Mouse (Mus musculus) brain, adult 2 months (tissue): ENCODE results near the gene Casp6.

Experiments used
- DNase-seq: peaks from one replicate; pipeline ENCODE4 v3.0.0; 2011; ENCODE audit warnings: low read depth, low spot score

Gene Casp6

DNA sequence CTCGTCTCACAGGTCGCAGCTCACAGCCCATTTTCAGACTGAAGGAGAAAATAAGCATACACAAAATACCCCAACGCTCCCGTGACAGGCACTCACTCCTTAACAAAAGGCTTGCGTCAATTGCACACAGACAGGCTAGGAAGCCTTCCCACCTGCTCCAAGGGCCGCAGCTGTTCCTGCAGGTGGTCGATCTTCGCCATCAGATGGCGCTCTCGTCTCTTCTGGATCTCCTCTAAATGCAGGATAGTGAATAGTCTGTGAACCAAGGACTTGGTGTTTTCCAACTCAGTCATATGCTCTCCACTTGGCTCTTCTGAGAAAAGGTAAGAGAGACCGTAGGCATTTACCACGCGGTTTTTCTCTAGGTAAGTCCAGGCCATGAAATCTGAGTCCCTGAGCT lies 17.2 kb downstream of the Casp6 start:
- DNase-seq, result peak; percentile 88

DNA sequence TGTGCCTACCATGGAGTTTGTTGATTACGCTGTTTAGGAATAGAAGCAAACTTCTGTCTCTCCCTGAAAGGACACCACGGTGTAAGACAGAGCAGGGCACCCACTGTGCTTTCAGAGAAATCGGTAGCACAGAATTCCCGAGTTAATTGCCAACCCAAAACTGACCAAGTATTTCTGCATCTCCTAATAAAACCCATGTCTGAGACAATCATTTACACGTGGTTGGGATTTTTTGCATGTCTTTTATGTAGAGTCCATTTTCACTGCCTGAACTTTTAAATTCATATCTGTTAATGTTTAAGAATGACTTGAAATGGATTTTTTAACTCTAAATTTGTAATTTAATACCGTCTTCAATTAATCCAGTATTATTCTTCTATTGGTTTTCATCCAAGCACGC lies 22.4 kb downstream of the Casp6 start:
- DNase-seq, result no peak

DNA sequence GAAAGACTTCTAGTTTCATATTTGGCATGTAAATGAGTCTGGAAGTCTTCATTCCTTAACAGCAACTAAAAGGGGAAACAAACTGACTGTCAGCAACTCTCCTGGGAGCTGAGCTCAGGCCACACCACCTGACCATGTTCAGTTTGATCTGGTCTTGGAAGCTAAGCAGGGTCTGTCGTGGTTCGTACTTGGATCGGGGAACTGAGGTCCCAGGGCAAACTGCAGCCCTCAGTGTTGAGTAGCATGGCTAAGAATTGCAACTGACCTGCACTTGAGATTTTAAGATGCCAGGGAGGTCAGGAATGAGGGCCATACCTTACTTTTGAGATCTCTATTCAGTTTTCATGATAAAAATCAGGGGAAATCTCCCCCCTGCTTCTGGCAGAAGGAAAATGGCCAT lies 24.6 kb downstream of the Casp6 start:
- no peak for DNase-seq

DNA sequence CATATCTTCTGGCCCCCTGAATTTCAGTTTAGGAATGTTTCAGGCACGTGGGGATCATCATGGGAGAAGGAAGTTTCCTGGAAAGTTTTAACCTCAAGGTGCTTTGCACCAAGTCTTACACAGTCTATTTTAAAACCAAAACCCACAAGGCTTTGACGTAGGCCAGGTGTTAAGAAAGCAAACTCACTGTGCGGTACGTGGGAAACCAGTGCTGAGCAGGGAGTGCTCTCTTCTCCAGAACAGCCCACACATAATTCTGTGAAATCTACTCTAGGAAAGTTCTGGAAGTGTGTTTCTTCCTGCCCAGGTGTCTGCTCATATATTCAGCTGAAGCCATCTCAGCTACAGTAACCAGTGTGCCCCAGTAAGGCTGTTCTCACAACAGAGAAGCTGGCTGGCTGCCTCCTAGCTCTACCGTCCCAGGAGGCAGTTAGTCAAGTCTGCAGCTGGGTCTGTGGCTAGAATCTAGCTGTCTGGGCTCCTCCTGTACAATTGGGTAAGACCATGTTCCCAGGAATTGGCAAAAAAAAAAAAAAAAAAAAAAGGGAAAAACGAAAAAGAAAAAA lies 29.1 kb downstream of the Casp6 start:
- DNase-seq, result peak; percentile 75

DNA sequence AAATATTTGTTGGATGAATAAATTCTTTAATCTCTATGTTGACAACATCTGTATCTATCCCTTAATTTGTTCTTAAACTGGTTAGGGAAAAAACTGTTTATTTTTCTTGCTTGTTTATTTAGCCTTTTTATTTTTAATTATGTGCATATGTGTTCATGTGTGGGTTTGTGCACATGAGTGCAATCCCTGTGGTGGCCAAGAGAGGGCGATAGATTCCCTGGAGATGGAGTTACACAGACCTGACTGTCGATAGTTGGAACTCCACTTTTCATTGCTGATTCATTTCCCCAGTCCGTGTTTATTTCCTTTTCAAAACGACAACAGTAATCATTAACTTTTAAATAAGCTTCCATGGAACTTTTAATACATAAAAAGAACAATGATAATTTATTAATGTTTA lies 31.2 kb downstream of the Casp6 start:
- DNase-seq, result peak; percentile 10

DNA sequence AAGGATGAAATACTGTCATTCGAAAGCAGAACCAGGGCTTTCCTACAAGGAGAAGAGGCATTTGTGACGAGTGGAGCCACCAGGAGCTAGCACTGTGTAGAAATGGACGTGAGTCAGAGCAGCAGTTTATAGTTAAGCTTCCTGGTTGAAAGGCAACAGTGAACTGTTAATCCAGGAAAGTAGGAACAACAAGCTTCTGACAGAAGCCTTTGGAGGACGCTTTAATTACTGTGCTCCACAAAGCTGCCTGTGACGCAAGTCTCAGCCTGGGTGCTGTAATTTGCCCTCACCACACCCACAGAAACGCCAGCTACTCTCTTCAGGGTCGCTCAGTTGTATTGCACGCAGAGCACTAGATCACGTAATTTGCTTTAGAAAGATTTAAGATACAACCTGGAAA lies 35.3 kb downstream of the Casp6 start:
- DNase-seq, result peak; percentile 75

DNA sequence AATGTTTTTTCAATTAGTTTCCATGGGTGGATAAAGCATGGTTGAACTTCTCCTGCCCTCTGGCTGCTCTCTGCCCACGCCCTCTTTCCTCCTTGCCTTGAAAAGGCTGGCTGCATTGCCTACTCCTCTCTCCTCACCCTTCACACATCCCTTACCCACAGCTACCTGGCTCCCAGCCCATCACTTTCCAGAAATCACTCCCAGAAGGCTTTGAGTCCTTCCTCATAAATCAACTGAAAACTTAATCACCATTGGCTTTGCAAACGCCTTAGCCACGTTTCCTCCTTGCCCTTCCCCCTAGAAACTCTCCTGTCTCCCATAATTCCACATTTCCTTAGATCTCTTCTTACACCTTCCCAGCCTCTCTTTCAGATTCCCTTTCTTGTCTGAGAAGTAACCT lies 36.6 kb downstream of the Casp6 start:
- no peak for DNase-seq

DNA sequence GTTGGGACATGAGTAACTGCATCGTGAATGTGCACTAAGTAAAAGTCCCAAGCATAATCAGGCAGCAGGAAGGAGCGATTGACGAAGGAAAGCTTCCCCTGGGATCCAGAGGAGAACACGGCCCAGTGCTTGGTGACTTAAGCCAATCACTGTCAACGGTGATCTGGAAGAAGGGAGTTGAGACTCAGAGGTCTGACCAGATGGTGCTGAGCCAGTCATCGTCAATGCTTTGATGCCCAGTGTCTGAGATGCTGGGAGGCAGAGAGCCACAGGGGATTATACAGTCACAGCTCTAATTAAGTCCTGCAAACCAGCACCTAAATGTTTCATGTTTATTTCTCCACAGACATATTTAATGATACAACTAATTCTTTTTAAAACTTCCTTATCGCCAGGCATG lies 37.8 kb downstream of the Casp6 start:
- no peak for DNase-seq

DNA sequence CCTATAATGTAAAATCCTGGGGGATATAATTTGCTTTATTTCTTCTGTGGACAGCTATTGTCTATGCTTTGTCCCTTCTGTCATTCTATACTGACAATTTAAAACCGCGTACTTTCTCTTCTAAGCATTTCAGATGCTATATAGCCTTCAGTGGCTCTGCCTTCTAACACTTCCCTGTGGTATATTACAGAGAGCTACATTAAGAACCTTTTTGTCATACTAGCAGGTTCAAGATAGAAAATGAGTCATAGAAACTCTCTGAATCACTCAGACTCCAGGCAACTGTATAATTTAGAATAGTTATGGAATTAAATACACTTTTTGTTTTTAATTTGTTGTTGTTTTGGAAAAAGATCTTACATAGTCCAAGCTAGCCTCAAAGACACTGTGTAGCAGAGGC lies 39.6 kb downstream of the Casp6 start:
- peak; percentile 44 for DNase-seq

DNA sequence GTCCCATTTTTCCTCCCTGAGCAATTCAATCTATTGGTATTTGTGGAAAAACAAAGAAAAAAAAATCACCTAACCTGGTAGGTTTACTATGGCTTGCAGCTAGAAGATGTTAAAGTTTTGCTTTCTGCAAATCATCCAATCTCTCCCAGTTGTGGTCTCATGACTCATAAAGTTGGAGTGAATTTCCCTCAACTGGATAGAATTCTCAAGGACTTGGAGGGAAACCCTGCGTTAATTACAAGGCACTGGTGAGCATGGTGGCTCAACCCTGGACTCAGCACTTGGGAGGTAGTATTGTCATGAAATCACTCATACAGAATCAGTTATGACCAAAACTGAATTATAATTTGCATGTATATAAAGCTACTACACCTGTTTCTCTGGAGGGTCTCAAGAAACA lies 40.1 kb downstream of the Casp6 start:
- DNase-seq, result no peak

DNA sequence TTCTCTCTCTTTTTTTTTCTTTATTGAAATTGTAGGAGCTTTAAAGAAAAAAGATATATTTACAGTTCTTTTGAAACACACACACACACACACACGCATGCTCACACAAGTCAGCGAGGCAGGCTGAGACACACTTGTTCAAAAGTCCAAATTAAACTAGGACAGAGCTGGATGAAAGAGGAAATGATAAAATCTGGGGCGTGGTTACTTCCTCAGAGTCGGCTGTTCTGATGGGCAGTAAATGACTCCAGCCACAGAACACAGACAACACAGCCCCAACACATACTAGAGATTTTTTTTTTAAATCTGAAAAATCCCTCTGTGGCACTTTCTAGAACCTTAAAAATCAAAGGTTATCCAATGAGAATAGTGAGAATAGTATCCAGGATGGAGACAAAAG lies 42.6 kb downstream of the Casp6 start:
- no peak for DNase-seq

DNA sequence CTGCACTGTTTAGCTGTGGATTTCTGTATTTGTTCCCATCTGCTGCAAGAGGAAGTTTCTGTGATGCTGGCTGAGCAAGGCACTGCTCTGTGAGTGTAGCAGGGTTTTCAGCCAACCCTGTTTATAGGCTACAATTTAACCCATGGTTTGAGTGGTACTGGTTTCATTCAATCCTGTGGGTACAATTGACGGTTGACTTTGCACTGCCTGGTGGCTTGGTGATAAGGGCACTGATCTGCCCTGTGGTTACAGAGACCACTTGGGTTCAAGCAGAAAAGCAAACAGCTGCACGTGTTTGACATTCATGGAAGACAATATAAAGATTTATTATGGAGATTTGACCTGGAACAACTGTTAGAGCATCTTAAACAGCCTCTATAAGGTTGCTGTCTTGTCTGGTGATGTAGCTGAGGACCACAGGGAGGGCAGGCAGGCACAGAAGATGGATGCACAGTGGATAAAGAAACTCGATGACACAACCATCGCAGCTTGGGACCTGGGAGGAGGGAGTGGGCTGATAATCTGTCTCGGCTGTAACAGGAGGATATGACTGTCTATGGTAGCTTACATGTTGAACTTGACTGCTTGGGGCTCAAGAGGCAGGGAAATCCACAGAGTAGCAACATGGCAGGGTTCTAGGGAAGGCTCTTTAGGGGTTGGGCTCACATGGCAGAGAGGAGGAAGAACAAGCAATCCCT lies 45.1 kb downstream of the Casp6 start:
- DNase-seq, result no peak

DNA sequence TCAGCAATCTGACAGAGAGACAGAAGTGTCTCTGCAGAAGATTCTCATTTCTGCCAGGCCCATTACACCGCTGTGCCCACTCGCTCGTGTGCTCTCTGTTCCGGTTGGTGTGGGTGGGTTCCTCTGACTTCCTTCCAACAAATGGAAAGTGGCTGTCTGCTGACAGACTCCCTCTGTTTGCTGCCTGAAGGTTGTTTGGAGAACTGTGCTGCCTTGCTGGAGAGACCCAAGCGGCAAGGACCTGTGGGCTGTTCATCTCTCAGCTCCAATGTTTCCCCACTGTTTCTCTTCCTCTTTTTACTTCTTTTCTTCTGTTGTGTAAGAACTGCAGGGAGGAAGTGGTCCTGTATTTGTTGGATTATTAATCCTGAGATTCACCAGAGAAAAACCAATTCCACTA lies 47.1 kb downstream of the Casp6 start:
- peak; percentile 83 for DNase-seq

DNA sequence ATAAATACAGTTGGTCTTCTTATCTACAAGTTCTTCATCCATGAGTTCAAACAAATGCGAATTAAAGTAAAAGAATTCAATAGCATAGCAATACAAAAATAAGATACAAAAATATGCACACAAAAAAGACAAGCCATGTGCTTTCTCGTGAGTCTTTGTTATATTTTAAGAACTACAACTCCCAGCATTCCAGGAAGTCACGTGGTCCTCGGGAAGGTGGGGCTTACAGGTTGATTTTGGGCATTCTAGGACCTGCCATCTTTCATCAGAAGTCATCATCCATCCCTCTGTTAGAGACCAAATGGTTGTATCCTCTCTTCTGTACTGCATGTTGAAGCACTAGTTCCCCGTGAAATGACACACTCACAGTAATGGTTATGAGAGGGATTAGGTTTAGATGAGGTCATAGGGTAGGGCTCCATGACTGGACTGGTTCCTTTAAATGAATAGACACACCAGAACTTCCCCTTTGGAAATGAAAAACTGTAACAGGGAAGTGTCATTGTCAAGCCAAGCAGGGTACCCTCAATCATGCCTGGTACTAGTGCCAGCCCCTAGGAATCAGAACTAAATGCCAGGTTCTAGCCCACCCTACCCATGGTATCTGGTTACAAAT lies 48.0 kb downstream of the Casp6 start:
- no peak for DNase-seq

DNA sequence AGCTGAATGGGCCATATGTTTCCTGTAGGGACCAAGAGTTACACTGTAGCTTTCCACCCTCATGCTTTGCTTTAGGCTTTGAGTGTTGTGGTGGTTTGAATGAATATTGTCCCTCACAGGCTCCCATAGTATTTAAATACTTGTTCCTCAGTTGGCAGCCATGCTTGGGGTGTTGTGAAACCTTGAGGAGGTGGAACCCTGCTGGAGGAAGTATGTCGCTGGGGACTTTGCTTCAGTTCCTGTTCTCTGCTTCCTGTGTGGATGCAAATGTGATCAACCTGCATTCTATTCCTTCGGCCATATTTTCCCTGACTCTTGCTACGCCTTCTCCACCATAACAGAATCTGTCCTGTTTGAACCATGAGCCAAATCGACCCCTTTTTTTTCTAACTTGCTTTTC lies 52.1 kb downstream of the Casp6 start:
- DNase-seq, result no peak

DNA sequence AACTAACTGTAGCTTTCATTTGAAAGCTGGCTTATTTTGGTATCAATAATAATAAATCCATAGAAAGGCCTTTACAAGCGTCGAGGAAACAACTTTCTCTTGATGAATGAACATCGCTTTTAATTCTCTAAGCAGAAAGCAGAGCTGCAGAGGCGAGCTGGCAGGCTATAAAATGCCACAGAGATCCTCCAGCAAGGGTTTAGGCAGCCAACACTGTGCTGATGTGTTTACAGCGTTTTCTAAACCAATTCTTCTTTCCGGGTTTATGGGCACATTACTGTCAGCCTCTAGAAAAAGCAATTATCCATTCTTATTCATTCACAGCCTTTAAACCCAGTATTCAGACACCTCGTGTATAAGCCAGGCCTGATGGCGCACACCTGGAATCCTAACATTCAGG lies 61.3 kb downstream of the Casp6 start:
- DNase-seq, result peak; percentile 50
